ENCODE assay signal across 26 mouse cellular contexts in genomic region chr14:77923076-77923865, GRCm38 (mm10). TPM values are rescaled to one million over a fixed set of nuclear protein-coding genes. Genes with fewer than 3 reads are reported as not detected.
DNase-seq lines count a peak whose midpoint lies in the region; ATAC-seq and TF ChIP-seq lines count a peak whose summit lies in the region.
"Had no signal": no experiment of that assay in that cellular context is flagged by ENCODE, and none has a peak within 500 bp of the region (broad histone marks: within the 10 kb centered on the region; RNA-seq: fewer than 3 reads in every experiment).

No protein-coding gene starts in this region.

- H3K9me3 ChIP-seq in kidney, embryonic 15.5 days (replicated peaks): no peaks in the 10 kb centered on the region
- H3K9me3 ChIP-seq in lung, embryonic 16.5 days (ENCODE audit: control insufficient read depth, low read length): no peaks in the 10 kb centered on the region
- no peaks in the 10 kb centered on the region for H3K9me3 ChIP-seq in limb, embryonic 15.5 days
- H3K9me3 ChIP-seq: forebrain, embryonic 10.5 days; forebrain, embryonic 15.5 days; intestine, embryonic 15.5 days; limb, embryonic 12.5 days; liver, embryonic 12.5 days had no signal

- H3K36me3 ChIP-seq in kidney, embryonic 15.5 days: no peaks in the 10 kb centered on the region
- no peaks in the 10 kb centered on the region for H3K36me3 ChIP-seq in kidney, adult 2 months (ENCODE audit: control insufficient read depth, insufficient read depth, low read length)
- H3K36me3 ChIP-seq in lung, embryonic 16.5 days (ENCODE audit: control insufficient read depth, insufficient read depth, low read length): no peaks in the 10 kb centered on the region
- H3K36me3 ChIP-seq in limb, embryonic 15.5 days: no peaks in the 10 kb centered on the region
- H3K36me3 ChIP-seq: forebrain, embryonic 10.5 days; forebrain, embryonic 15.5 days; intestine, embryonic 15.5 days; limb, embryonic 12.5 days; liver, embryonic 12.5 days had no signal

- no peak overlapping the region for H3K4me3 ChIP-seq in kidney, embryonic 15.5 days (replicated peaks)
- H3K4me3 ChIP-seq in kidney, adult 2 months (ENCODE audit: insufficient read depth, low read depth, low read length): no peak overlapping the region
- H3K4me3 ChIP-seq in lung, embryonic 16.5 days (ENCODE audit: low read length): no peak overlapping the region
- H3K4me3 ChIP-seq in limb, embryonic 15.5 days: no peak overlapping the region
- H3K4me3 ChIP-seq: forebrain, embryonic 10.5 days; forebrain, embryonic 15.5 days; intestine, embryonic 15.5 days; limb, embryonic 12.5 days; liver, embryonic 12.5 days had no signal

- no peak for TF ChIP-seq POLR2A in kidney, adult 2 months (IDR thresholded peaks at IDR 0.05; ENCODE audit: low read depth, low read length)

- TF ChIP-seq CTCF in kidney, adult 2 months (conservative IDR thresholded peaks at IDR 0.05; ENCODE audit: insufficient read depth, insufficient read length, low read depth, low read length): no peak

- WGBS in kidney, embryonic 15.5 days: 65% methylated on average over 6 of the region's 6 CpGs
- 73% methylated on average over 6 of the region's 6 CpGs for WGBS in kidney, adult 2 months
- 50% methylated on average over 6 of the region's 6 CpGs for WGBS in lung, embryonic 16.5 days
- 38% methylated on average over 6 of the region's 6 CpGs for WGBS in limb, embryonic 15.5 days

- H3K27me3 ChIP-seq in kidney, embryonic 15.5 days: no peaks in the 10 kb centered on the region
- no peaks in the 10 kb centered on the region for H3K27me3 ChIP-seq in kidney, adult 2 months (replicated peaks; ENCODE audit: control insufficient read depth, insufficient read depth, low read length)
- no peaks in the 10 kb centered on the region for H3K27me3 ChIP-seq in lung, embryonic 16.5 days (ENCODE audit: control insufficient read depth, insufficient read depth, low read depth, low read length)
- no peaks in the 10 kb centered on the region for H3K27me3 ChIP-seq in limb, embryonic 15.5 days
- H3K27me3 ChIP-seq: forebrain, embryonic 15.5 days; intestine, embryonic 15.5 days; limb, embryonic 12.5 days; liver, embryonic 12.5 days had no signal

- no peak for ATAC-seq in kidney, embryonic 15.5 days (replicated peaks; ENCODE audit: low FRiP score)
- peak; percentile 43; the same call in 1 of the 2 replicates for ATAC-seq in lung, embryonic 16.5 days (ENCODE audit: low read depth)
- ATAC-seq in limb, embryonic 15.5 days (ENCODE audit: insufficient number of reproducible peaks, low FRiP score, low TSS enrichment, low read depth): no peak
- ATAC-seq: activated CD4-positive, CD25-positive, alpha-beta regulatory T cell, adult 4 months; forebrain, embryonic 15.5 days; hindbrain, embryonic 16.5 days; intestine, embryonic 15.5 days; liver, embryonic 12.5 days; liver, postnatal 0 days had no signal

- DNase-seq in kidney, adult 2 months: no peak
- DNase-seq in lung, postnatal 36 days: no peak
- DNase-seq in cerebellum, postnatal 10 days: no peak
- DNase-seq: adrenal gland, adult 2 months; adrenal gland, postnatal 36 days; B cell, adult 2 months; cerebellum, adult 18-20 months; cerebellum, postnatal 14 days; gastrocnemius, postnatal 25 days; kidney, adult 9 months; layer of hippocampus, postnatal 36 days; liver, postnatal 0 days; lung, postnatal 4 days; midbrain, embryonic 14.5 days; thymus, adult 2 months; thymus, postnatal 4 days had no signal

- no peak overlapping the region for H3K9ac ChIP-seq in kidney, embryonic 15.5 days
- H3K9ac ChIP-seq in lung, embryonic 16.5 days (ENCODE audit: low read length): no peak overlapping the region
- no peak overlapping the region for H3K9ac ChIP-seq in limb, embryonic 15.5 days
- H3K9ac ChIP-seq: forebrain, embryonic 15.5 days; intestine, embryonic 15.5 days; limb, embryonic 12.5 days; liver, embryonic 12.5 days; liver, postnatal 0 days had no signal

- peak overlapping the region; percentile 45; the same call in 1 of the 2 replicates for H3K27ac ChIP-seq in kidney, embryonic 15.5 days
- no peak overlapping the region for H3K27ac ChIP-seq in kidney, adult 2 months (ENCODE audit: insufficient read depth, low read depth, low read length)
- 0 out of 2 replicates have a peak overlapping the region, but pooled peaks have one; percentile 20 for H3K27ac ChIP-seq in lung, embryonic 16.5 days (ENCODE audit: low read length)
- peak overlapping the region; percentile 38; the same call in 1 of the 2 replicates for H3K27ac ChIP-seq in limb, embryonic 15.5 days
- H3K27ac ChIP-seq: forebrain, embryonic 10.5 days; forebrain, embryonic 15.5 days; intestine, embryonic 15.5 days; limb, embryonic 12.5 days; liver, embryonic 12.5 days had no signal

- H3K4me2 ChIP-seq in kidney, embryonic 15.5 days: no peak overlapping the region
- H3K4me2 ChIP-seq in lung, embryonic 16.5 days (ENCODE audit: low read depth, low read length): no peak overlapping the region
- H3K4me2 ChIP-seq in limb, embryonic 15.5 days: no peak overlapping the region
- H3K4me2 ChIP-seq: forebrain, embryonic 15.5 days; intestine, embryonic 15.5 days; limb, embryonic 12.5 days; liver, embryonic 12.5 days had no signal

- H3K4me1 ChIP-seq in kidney, embryonic 15.5 days: peaks cover 8% of the 10 kb centered on the region
- H3K4me1 ChIP-seq in kidney, adult 2 months (ENCODE audit: control insufficient read depth, insufficient read depth, low read length): no peaks in the 10 kb centered on the region
- H3K4me1 ChIP-seq in lung, embryonic 16.5 days (replicated peaks; ENCODE audit: control insufficient read depth, insufficient read depth, low read length): 0 out of 2 replicates have a peak, but pooled peaks cover 3% of the 10 kb centered on the region
- peaks cover 3% of the 10 kb centered on the region for H3K4me1 ChIP-seq in limb, embryonic 15.5 days
- H3K4me1 ChIP-seq: forebrain, embryonic 10.5 days; forebrain, embryonic 15.5 days; intestine, embryonic 15.5 days; liver, embryonic 12.5 days had no signal

RNA-seq across cellular contexts. Expression of gene Epsti1, which starts 19.2 kb away (rescaled TPM):
- 0.90 and 1.5 TPM in 2 replicates for polyA plus RNA-seq in kidney, embryonic 15.5 days (2015; fragmentation: Nextera tagmentation; extraction: Ambion mirVana)
- polyA plus RNA-seq in kidney, adult 2 months (2012; rRNA removed): 1.2 and 4.7 TPM in 2 replicates
- polyA plus RNA-seq in lung, embryonic 16.5 days (2015; fragmentation: Nextera tagmentation; extraction: Ambion mirVana): 0.85 and 1.7 TPM in 2 replicates
- 1.2 and 1.4 TPM in 2 replicates for polyA plus RNA-seq in limb, embryonic 15.5 days (2015; fragmentation: Nextera tagmentation; extraction: Ambion mirVana)
- polyA plus RNA-seq: forebrain, embryonic 10.5 days had no signal

RNA-seq across cellular contexts. Expression of gene Dnajc15, which starts 48.3 kb away (rescaled TPM):
- 118 and 136 TPM in 2 replicates for polyA plus RNA-seq in kidney, embryonic 15.5 days (2015; fragmentation: Nextera tagmentation; extraction: Ambion mirVana)
- 17.5 and 20.5 TPM in 2 replicates for polyA plus RNA-seq in kidney, adult 2 months (2012; rRNA removed)
- 81.9 and 97.3 TPM in 2 replicates for polyA plus RNA-seq in lung, embryonic 16.5 days (2015; fragmentation: Nextera tagmentation; extraction: Ambion mirVana)
- polyA plus RNA-seq in limb, embryonic 15.5 days (2015; fragmentation: Nextera tagmentation; extraction: Ambion mirVana): 85.0 and 92.1 TPM in 2 replicates
